Mouse (Mus musculus): ENCODE results near the gene Cd83. TPM values are rescaled to one million over a fixed set of nuclear protein-coding genes. Genes with fewer than 3 reads are reported as not detected.

Cd83 gene
- total RNA-seq, 2 experiments from 2014 or later = 7.7 to 8.3 TPM

GRCm38 (mm10) chr13:43802361-43803137 lies 18.0 kb downstream of the Cd83 start:
- intact Hi-C loops (cut with DNase I) = no loop called here
- no peak for DNase-seq (ENCODE audit: extremely low spot score in 1 of 2, low spot score in 2 of 2)

GRCm38 (mm10) chr13:43804648-43805047 lies 20.1 kb downstream of the Cd83 start:
- no peak for DNase-seq (ENCODE audit: extremely low spot score in 1 of 2, low spot score in 2 of 2)
- intact Hi-C loops (cut with DNase I) = no loop called here

GRCm38 (mm10) chr13:43805159-43805758 lies 20.7 kb downstream of the Cd83 start:
- intact Hi-C loops (cut with DNase I) = no loop called here

GRCm38 (mm10) chr13:43806371-43807271 lies 22.0 kb downstream of the Cd83 start:
- intact Hi-C loops (cut with DNase I) = no loop called here
- DNase-seq (ENCODE audit: extremely low spot score in 1 of 2, low spot score in 2 of 2) = no peak

More at GRCm38 (mm10) chr13:43805159-43805758, 20.7 kb downstream of the Cd83 start:
- no peak for DNase-seq (ENCODE audit: extremely low spot score in 1 of 2, low spot score in 2 of 2)

- DNase-seq (ENCODE audit: extremely low spot score in 1 of 2, low spot score in 2 of 2) = no peak
- intact Hi-C loops (cut with DNase I) = no loop called here
Observed at GRCm38 (mm10) chr13:43807272-43807675, 22.7 kb downstream of the Cd83 start.

- no peak for DNase-seq (ENCODE audit: extremely low spot score in 1 of 2, low spot score in 2 of 2)
- intact Hi-C loops (cut with DNase I) = no loop called here
Observed at GRCm38 (mm10) chr13:43810621-43811020, 26.0 kb downstream of the Cd83 start.

- intact Hi-C loops (cut with DNase I) = no loop called here
- no peak for DNase-seq (ENCODE audit: extremely low spot score in 1 of 2, low spot score in 2 of 2)
Observed at GRCm38 (mm10) chr13:43811835-43812234, 27.3 kb downstream of the Cd83 start.

- DNase-seq (ENCODE audit: extremely low spot score in 1 of 2, low spot score in 2 of 2) = no peak
- intact Hi-C loops (cut with DNase I) = no loop called here
Observed at GRCm38 (mm10) chr13:43813431-43813830, 28.9 kb downstream of the Cd83 start.

GRCm38 (mm10) chr13:43817461-43817860 lies 32.9 kb downstream of the Cd83 start:
- intact Hi-C loops (cut with DNase I) = no loop called here
- DNase-seq (ENCODE audit: extremely low spot score in 1 of 2, low spot score in 2 of 2) = no peak

- intact Hi-C loops (cut with DNase I) = no loop called here
- no peak for DNase-seq (ENCODE audit: extremely low spot score in 1 of 2, low spot score in 2 of 2)
Observed at GRCm38 (mm10) chr13:43818307-43819019, 33.9 kb downstream of the Cd83 start.

GRCm38 (mm10) chr13:43819020-43819310 lies 34.4 kb downstream of the Cd83 start:
- intact Hi-C loops (cut with DNase I) = no loop called here
- DNase-seq (ENCODE audit: extremely low spot score in 1 of 2, low spot score in 2 of 2) = no peak

- intact Hi-C loops (cut with DNase I) = no loop called here
- DNase-seq (ENCODE audit: extremely low spot score in 1 of 2, low spot score in 2 of 2) = no peak
Observed at GRCm38 (mm10) chr13:43820071-43820470, 35.5 kb downstream of the Cd83 start.

GRCm38 (mm10) chr13:43822306-43822705 lies 37.7 kb downstream of the Cd83 start:
- DNase-seq (ENCODE audit: extremely low spot score in 1 of 2, low spot score in 2 of 2) = no peak
- intact Hi-C loops (cut with DNase I) = no loop called here

GRCm38 (mm10) chr13:43828648-43829047 lies 44.1 kb downstream of the Cd83 start:
- no peak for DNase-seq (ENCODE audit: extremely low spot score in 1 of 2, low spot score in 2 of 2)
- intact Hi-C loops (cut with DNase I) = no loop called here

- DNase-seq (ENCODE audit: extremely low spot score in 1 of 2, low spot score in 2 of 2) = peak in 1 of 2 experiments; percentile 37
- intact Hi-C loops (cut with DNase I) = no loop called here
Observed at GRCm38 (mm10) chr13:43830892-43831673, 46.5 kb downstream of the Cd83 start.

GRCm38 (mm10) chr13:43832731-43833130 lies 48.2 kb downstream of the Cd83 start:
- intact Hi-C loops (cut with DNase I) = no loop called here
- DNase-seq (ENCODE audit: extremely low spot score in 1 of 2, low spot score in 2 of 2) = peak in 1 of 2 experiments; percentile 27

- intact Hi-C loops (cut with DNase I) = no loop called here
- DNase-seq (ENCODE audit: extremely low spot score in 1 of 2, low spot score in 2 of 2) = no peak
Observed at GRCm38 (mm10) chr13:43836376-43836775, 51.8 kb downstream of the Cd83 start.

- no peak for DNase-seq (ENCODE audit: extremely low spot score in 1 of 2, low spot score in 2 of 2)
- intact Hi-C loops (cut with DNase I) = no loop called here
Observed at GRCm38 (mm10) chr13:43837812-43838211, 53.2 kb downstream of the Cd83 start.

All from left cerebral cortex, postnatal 10 days (tissue).